Mouse (Mus musculus): ENCODE measurements around the gene B630019K06Rik. TPM values are rescaled to one million over a fixed set of nuclear protein-coding genes. Genes with fewer than 3 reads are reported as not detected.
"Not testable (repeated sequence)": the region's sequence is repeated elsewhere in the genome, so short reads cannot be mapped to it uniquely, and the experiment has no call there.

Gene B630019K06Rik
- total RNA-seq (2012; rRNA removed), result 0.37 and 0.67 TPM in 2 replicates

- TF ChIP-seq MAFK (IDR thresholded peaks at IDR 0.05; ENCODE audit: insufficient read depth, low read depth, low read length), result no peak
- no peak for TF ChIP-seq ZNF384 (IDR thresholded peaks at IDR 0.05; ENCODE audit: low read depth, low read length)
- no peak for TF ChIP-seq CHD2 (IDR thresholded peaks at IDR 0.05; ENCODE audit: low read depth, low read length)
- in situ Hi-C loops (cut with MboI; ENCODE audit: low sequenced_read_pairs in 2 of 2, unreplicated experiment in 2 of 2), result no loop called here
- H3K4me1 ChIP-seq (ENCODE audit: control insufficient read depth in 2 of 2, insufficient read depth in 2 of 2, low read length in 2 of 2, poor library complexity in 1 of 2), result no peaks in the 10 kb centered on the region
- no peak for DNase-seq (ENCODE audit: low read depth, low spot score)
- peak within 1 kb of the TSS; percentile 63 for H3K9ac ChIP-seq (ENCODE audit: insufficient read depth, low read depth, low read length, poor library complexity, severe bottlenecking)
- no peak within 1 kb of the TSS for H3K27ac ChIP-seq (ENCODE audit: insufficient read depth, low read depth, low read length, poor library complexity, severe bottlenecking)
- no peaks in the 10 kb centered on the region for H3K36me3 ChIP-seq (ENCODE audit: control insufficient read depth, insufficient read depth, low read length, poor library complexity, severe bottlenecking)
- H3K4me3 ChIP-seq (ENCODE audit: insufficient read depth in 1 of 2, low read depth in 1 of 2, low read length in 2 of 2, poor library complexity in 1 of 2, severe bottlenecking in 1 of 2), result peak within 1 kb of the TSS; percentile 52 to 72; a peak in 3 of 4 replicates
- no peaks in the 10 kb centered on the region for H3K9me3 ChIP-seq (ENCODE audit: control insufficient read depth, insufficient read depth, low read depth, low read length)
These were observed at the start of gene B630019K06Rik for GRCm38 (mm10) chrX:8892343-8893155. Gene B630019K06Rik (plus strand): TSS chrX:8892382.

GRCm38 (mm10) chrX:8843694-8844093, 48.5 kb upstream of the B630019K06Rik start, which contains the start of gene Gm6592:
Gene Gm6592 (plus strand): TSS chrX:8843994.
- Histone ChIP-seq H3K4me3 (ENCODE audit: insufficient read depth in 1 of 2, low read depth in 1 of 2, low read length in 2 of 2, poor library complexity in 1 of 2, severe bottlenecking in 1 of 2) (no peak within 1 kb of the TSS), H3K4me1 (ENCODE audit: control insufficient read depth in 2 of 2, insufficient read depth in 2 of 2, low read length in 2 of 2, poor library complexity in 1 of 2) (no peaks in the 10 kb centered on the region), H3K36me3 (ENCODE audit: control insufficient read depth, insufficient read depth, low read length, poor library complexity, severe bottlenecking) (no peaks in the 10 kb centered on the region), H3K9me3 (ENCODE audit: control insufficient read depth, insufficient read depth, low read depth, low read length) (no peaks in the 10 kb centered on the region), H3K27ac (ENCODE audit: insufficient read depth, low read depth, low read length, poor library complexity, severe bottlenecking) (no peak within 1 kb of the TSS), H3K9ac (ENCODE audit: insufficient read depth, low read depth, low read length, poor library complexity, severe bottlenecking) (no peak within 1 kb of the TSS)
- in situ Hi-C loops (cut with MboI; ENCODE audit: low sequenced_read_pairs in 2 of 2, unreplicated experiment in 2 of 2), result no loop called here
- TF ChIP-seq MAFK (IDR thresholded peaks at IDR 0.05; ENCODE audit: insufficient read depth, low read depth, low read length) (no peak), ZNF384 (IDR thresholded peaks at IDR 0.05; ENCODE audit: low read depth, low read length) (no peak), CHD2 (IDR thresholded peaks at IDR 0.05; ENCODE audit: low read depth, low read length) (no peak), ZC3H11A (IDR thresholded peaks at IDR 0.05; ENCODE audit: borderline replicate concordance, low read depth, low read length) (no peak), HCFC1 (IDR thresholded peaks at IDR 0.05; ENCODE audit: borderline replicate concordance, insufficient read depth, low read length) (no peak)
- no peak for DNase-seq (ENCODE audit: low read depth, low spot score)

GRCm38 (mm10) chrX:8852486-8852885, 39.7 kb upstream of the B630019K06Rik start:
- Histone ChIP-seq H3K9me3 (ENCODE audit: control insufficient read depth, insufficient read depth, low read depth, low read length) (no peaks in the 10 kb centered on the region), H3K27ac (ENCODE audit: insufficient read depth, low read depth, low read length, poor library complexity, severe bottlenecking) (no peak overlapping the region), H3K4me1 (ENCODE audit: control insufficient read depth in 2 of 2, insufficient read depth in 2 of 2, low read length in 2 of 2, poor library complexity in 1 of 2) (no peaks in the 10 kb centered on the region), H3K4me3 (ENCODE audit: insufficient read depth in 1 of 2, low read depth in 1 of 2, low read length in 2 of 2, poor library complexity in 1 of 2, severe bottlenecking in 1 of 2) (no peak overlapping the region), H3K9ac (ENCODE audit: insufficient read depth, low read depth, low read length, poor library complexity, severe bottlenecking) (no peak overlapping the region), H3K36me3 (ENCODE audit: control insufficient read depth, insufficient read depth, low read length, poor library complexity, severe bottlenecking) (no peaks in the 10 kb centered on the region)
- in situ Hi-C loops (cut with MboI; ENCODE audit: low sequenced_read_pairs in 2 of 2, unreplicated experiment in 2 of 2), result no loop called here
- no peak for DNase-seq (ENCODE audit: low read depth, low spot score)
- TF ChIP-seq HCFC1 (IDR thresholded peaks at IDR 0.05; ENCODE audit: borderline replicate concordance, insufficient read depth, low read length) (no peak), CHD2 (IDR thresholded peaks at IDR 0.05; ENCODE audit: low read depth, low read length) (no peak), MAFK (IDR thresholded peaks at IDR 0.05; ENCODE audit: insufficient read depth, low read depth, low read length) (no peak), ZC3H11A (IDR thresholded peaks at IDR 0.05; ENCODE audit: borderline replicate concordance, low read depth, low read length) (no peak), ZNF384 (IDR thresholded peaks at IDR 0.05; ENCODE audit: low read depth, low read length) (no peak)

- H3K4me1 ChIP-seq (ENCODE audit: control insufficient read depth in 2 of 2, insufficient read depth in 2 of 2, low read length in 2 of 2, poor library complexity in 1 of 2); H3K36me3 ChIP-seq (ENCODE audit: control insufficient read depth, insufficient read depth, low read length, poor library complexity, severe bottlenecking); H3K4me3 ChIP-seq (ENCODE audit: insufficient read depth in 1 of 2, low read depth in 1 of 2, low read length in 2 of 2, poor library complexity in 1 of 2, severe bottlenecking in 1 of 2); H3K9me3 ChIP-seq (ENCODE audit: control insufficient read depth, insufficient read depth, low read depth, low read length); H3K27ac ChIP-seq (ENCODE audit: insufficient read depth, low read depth, low read length, poor library complexity, severe bottlenecking); in situ Hi-C loops (cut with MboI; ENCODE audit: low sequenced_read_pairs in 2 of 2, unreplicated experiment in 2 of 2); H3K9ac ChIP-seq (ENCODE audit: insufficient read depth, low read depth, low read length, poor library complexity, severe bottlenecking): not testable (repeated sequence)
- 0 out of 2 replicates have a peak, but pooled peaks have one; percentile 20 for TF ChIP-seq ZC3H11A (IDR thresholded peaks at IDR 0.05; ENCODE audit: borderline replicate concordance, low read depth, low read length)
- DNase-seq (ENCODE audit: low read depth, low spot score), result peak; percentile 75
These were observed 27.9 kb upstream of the B630019K06Rik start for GRCm38 (mm10) chrX:8864331-8864730.

GRCm38 (mm10) chrX:8873953-8874352, 18.2 kb upstream of the B630019K06Rik start, which contains the start of gene Gm5751:
Gene Gm5751 (plus strand): TSS chrX:8874253.
- H3K9me3 ChIP-seq (ENCODE audit: control insufficient read depth, insufficient read depth, low read depth, low read length); H3K27ac ChIP-seq (ENCODE audit: insufficient read depth, low read depth, low read length, poor library complexity, severe bottlenecking); H3K4me3 ChIP-seq (ENCODE audit: insufficient read depth in 1 of 2, low read depth in 1 of 2, low read length in 2 of 2, poor library complexity in 1 of 2, severe bottlenecking in 1 of 2); DNase-seq (ENCODE audit: low read depth, low spot score); H3K4me1 ChIP-seq (ENCODE audit: control insufficient read depth in 2 of 2, insufficient read depth in 2 of 2, low read length in 2 of 2, poor library complexity in 1 of 2); H3K9ac ChIP-seq (ENCODE audit: insufficient read depth, low read depth, low read length, poor library complexity, severe bottlenecking); in situ Hi-C loops (cut with MboI; ENCODE audit: low sequenced_read_pairs in 2 of 2, unreplicated experiment in 2 of 2); H3K36me3 ChIP-seq (ENCODE audit: control insufficient read depth, insufficient read depth, low read length, poor library complexity, severe bottlenecking): not testable (repeated sequence)

Measured in ES-E14 (cell line).